Mouse (Mus musculus): ENCODE data around the gene Rab42. TPM values are rescaled to one million over a fixed set of nuclear protein-coding genes. Genes with fewer than 3 reads are reported as not detected.
A peak's percentile ranks its signal among the peaks of the same experiment; 100 is the strongest.

Gene Rab42
- polyA plus RNA-seq, 1 experiment from 2014 or later, result 0.73 TPM

DNA sequence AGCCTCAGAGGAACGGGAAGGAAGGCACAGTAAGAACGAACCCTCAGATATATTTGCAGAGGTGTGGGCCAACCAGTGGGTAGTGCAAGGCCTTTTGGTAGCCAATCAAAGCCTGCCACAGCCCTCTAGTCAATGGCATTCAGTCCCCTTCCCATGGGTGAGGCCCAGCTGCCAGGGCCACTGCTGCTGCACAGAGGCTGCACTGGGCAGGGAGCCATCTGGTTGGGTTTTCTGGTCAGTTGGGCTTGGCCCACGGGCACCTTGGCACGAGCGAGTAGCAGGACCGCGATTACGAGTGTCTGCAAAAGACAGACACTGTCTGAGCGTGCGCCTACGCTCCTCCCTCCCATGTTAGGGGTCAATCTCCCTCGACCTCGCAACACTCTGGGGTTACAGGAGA lies 35.8 kb upstream of the Rab42 start:
- H3K4me1 ChIP-seq (ENCODE audit: insufficient read depth), result peaks cover 11% of the 10 kb centered on the region; the same call in 1 of the 2 replicates
- peaks cover 61% of the 10 kb centered on the region for H3K36me3 ChIP-seq (replicated peaks; ENCODE audit: insufficient read depth, low read length)
- H3K9me3 ChIP-seq (ENCODE audit: low read length), result no peaks in the 10 kb centered on the region
- no peaks in the 10 kb centered on the region for H3K27me3 ChIP-seq (ENCODE audit: insufficient read depth, low read length)
- ATAC-seq (no peak), DNase-seq (no peak)
- H3K4me3 ChIP-seq (ENCODE audit: low read depth, low read length), result no peak overlapping the region
- H3K4me2 ChIP-seq (ENCODE audit: low read depth, low read length), result no peak overlapping the region
- 91% methylated on average over 13 of the region's 13 CpGs for WGBS (ENCODE audit: insufficient replicate concordance)
- H3K27ac ChIP-seq (ENCODE audit: low read depth), result no peak overlapping the region
- H3K9ac ChIP-seq (replicated peaks), result no peak overlapping the region
- no peak for TF ChIP-seq CTCF (IDR thresholded peaks at IDR 0.05; ENCODE audit: low read depth)

DNA sequence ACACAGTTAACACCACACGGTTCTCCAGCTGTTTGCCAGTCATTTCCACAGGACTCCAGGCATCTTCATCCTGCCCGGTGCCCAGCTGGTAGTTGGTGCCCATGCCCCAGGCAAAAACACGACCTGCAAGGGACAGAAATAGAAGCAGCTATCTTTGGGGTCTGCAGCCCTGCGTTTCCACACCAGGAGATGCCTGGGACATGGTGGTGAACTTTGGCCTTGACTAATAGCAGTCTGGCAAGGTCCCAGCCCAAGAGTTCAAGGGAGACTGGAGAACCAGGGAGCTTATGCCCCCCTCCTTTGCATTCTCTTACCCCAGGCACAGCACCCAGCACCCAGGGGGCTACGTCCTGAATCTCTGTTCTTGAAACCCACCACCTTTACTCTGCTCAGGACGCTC lies 29.7 kb upstream of the Rab42 start:
- H3K27me3 ChIP-seq (ENCODE audit: insufficient read depth, low read length), result no peaks in the 10 kb centered on the region
- WGBS (ENCODE audit: insufficient replicate concordance), result 76% methylated on average over 6 of the region's 6 CpGs
- no peak for ATAC-seq

DNA sequence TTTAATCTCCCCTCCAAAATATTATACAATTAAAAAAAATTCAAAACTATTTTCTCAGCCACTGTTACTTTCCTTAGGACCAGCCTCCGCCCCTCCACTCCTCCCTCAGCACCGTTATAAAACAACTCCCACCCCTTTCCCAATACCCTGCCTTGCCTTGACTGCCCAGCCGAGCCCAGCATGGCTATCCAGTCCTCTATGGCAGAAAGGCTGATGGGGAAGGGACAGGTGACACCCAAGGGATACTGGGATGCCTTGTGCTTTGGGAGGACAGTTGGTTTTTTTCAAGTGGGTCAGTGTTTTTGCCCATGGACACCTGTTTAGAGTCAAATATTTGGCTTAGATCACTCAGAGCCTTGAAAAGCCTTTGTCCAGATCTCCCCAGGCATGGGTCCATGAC lies 28.8 kb upstream of the Rab42 start:
- H3K4me1 ChIP-seq (ENCODE audit: insufficient read depth), result peaks cover 11% of the 10 kb centered on the region
- no peaks in the 10 kb centered on the region for H3K27me3 ChIP-seq (ENCODE audit: insufficient read depth, low read length)
- no peak overlapping the region for H3K9ac ChIP-seq (replicated peaks)
- H3K27ac ChIP-seq (ENCODE audit: low read depth), result no peak overlapping the region
- no peak overlapping the region for H3K4me2 ChIP-seq (ENCODE audit: low read depth, low read length)
- ATAC-seq, result no peak
- H3K4me3 ChIP-seq (ENCODE audit: low read depth, low read length), result no peak overlapping the region
- WGBS (ENCODE audit: insufficient replicate concordance), result 85% methylated on average over 3 of the region's 3 CpGs
- TF ChIP-seq EP300 (IDR thresholded peaks at IDR 0.05; ENCODE audit: low read depth), result no peak
- no peak for TF ChIP-seq CTCF (IDR thresholded peaks at IDR 0.05; ENCODE audit: low read depth)
- H3K36me3 ChIP-seq (replicated peaks; ENCODE audit: insufficient read depth, low read length), result peaks cover 45% of the 10 kb centered on the region
- DNase-seq, result no peak
- no peaks in the 10 kb centered on the region for H3K9me3 ChIP-seq (ENCODE audit: low read length)

More for the DNA sequence above, 29.7 kb upstream of the Rab42 start:
- no peak overlapping the region for H3K9ac ChIP-seq (replicated peaks)
- peaks cover 11% of the 10 kb centered on the region for H3K4me1 ChIP-seq (ENCODE audit: insufficient read depth)
- no peak overlapping the region for H3K4me3 ChIP-seq (ENCODE audit: low read depth, low read length)
- H3K4me2 ChIP-seq (ENCODE audit: low read depth, low read length), result no peak overlapping the region
- no peak for DNase-seq
- H3K36me3 ChIP-seq (replicated peaks; ENCODE audit: insufficient read depth, low read length), result peaks cover 50% of the 10 kb centered on the region
- H3K27ac ChIP-seq (ENCODE audit: low read depth), result no peak overlapping the region
- no peaks in the 10 kb centered on the region for H3K9me3 ChIP-seq (ENCODE audit: low read length)
- TF ChIP-seq CTCF (IDR thresholded peaks at IDR 0.05; ENCODE audit: low read depth) (no peak), EP300 (IDR thresholded peaks at IDR 0.05; ENCODE audit: low read depth) (no peak)

GRCm38 (mm10) chr4:132329835-132330354 lies 26.7 kb upstream of the Rab42 start:
- ATAC-seq, result peak; percentile 41
- Histone ChIP-seq H3K36me3 (replicated peaks; ENCODE audit: insufficient read depth, low read length) (peaks cover 36% of the 10 kb centered on the region), H3K9ac (replicated peaks) (peak overlapping the region; percentile 77), H3K27me3 (ENCODE audit: insufficient read depth, low read length) (no peaks in the 10 kb centered on the region), H3K4me2 (ENCODE audit: low read depth, low read length) (peak overlapping the region; percentile 79), H3K27ac (ENCODE audit: low read depth) (peak overlapping the region; percentile 87), H3K4me3 (ENCODE audit: low read depth, low read length) (peak overlapping the region; percentile 66), H3K9me3 (ENCODE audit: low read length) (no peaks in the 10 kb centered on the region), H3K4me1 (ENCODE audit: insufficient read depth) (peaks cover 11% of the 10 kb centered on the region)
- no peak for DNase-seq
- WGBS (ENCODE audit: insufficient replicate concordance), result 14% methylated on average over 10 of the region's 10 CpGs
- TF ChIP-seq EP300 (IDR thresholded peaks at IDR 0.05; ENCODE audit: low read depth) (no peak), CTCF (IDR thresholded peaks at IDR 0.05; ENCODE audit: low read depth) (no peak)

DNA sequence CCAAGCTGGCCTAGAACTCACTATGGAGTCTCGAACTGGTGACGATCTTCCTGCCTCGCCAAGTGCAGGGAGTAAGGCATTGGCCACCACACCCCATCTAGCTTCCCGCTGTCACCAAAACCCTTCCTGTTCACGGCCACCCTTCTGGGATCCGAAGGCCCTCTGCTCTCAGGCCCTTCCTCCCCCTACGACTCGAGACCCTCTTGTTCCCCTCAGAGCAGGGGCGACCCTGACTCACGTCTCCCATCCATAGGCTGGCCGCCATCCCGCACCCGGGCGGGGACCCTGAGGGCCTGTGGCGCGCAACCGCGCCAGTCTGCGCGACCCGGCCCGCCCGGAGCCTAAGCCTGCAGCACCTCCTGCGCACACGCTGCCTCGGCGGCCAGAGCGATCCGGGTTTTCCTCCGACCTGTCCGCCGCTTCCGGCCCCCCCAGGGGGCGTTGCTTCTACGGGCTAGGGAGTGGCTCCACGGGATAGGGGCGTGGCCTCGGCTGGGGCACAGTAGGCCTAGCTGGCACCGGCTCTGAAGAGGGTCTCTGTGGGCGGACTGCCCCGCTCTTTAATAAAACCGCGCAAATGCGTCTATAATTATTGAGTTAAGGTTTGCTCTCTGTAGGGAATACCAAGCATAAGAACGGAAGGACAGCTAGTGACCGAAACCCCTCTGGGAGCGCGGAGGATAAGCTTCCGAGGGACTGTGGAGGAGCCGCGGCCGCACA lies 26.1 kb upstream of the Rab42 start, which contains the start of gene Trnau1ap:
TSS of gene Trnau1ap (minus strand) at position 424 of the 720 bp plus-strand sequence.
- Histone ChIP-seq H3K9me3 (ENCODE audit: low read length) (no peaks in the 10 kb centered on the region), H3K4me1 (ENCODE audit: insufficient read depth) (peaks cover 11% of the 10 kb centered on the region), H3K4me2 (ENCODE audit: low read depth, low read length) (peak within 1 kb of the TSS; percentile 79), H3K9ac (replicated peaks) (peak within 1 kb of the TSS; percentile 77), H3K4me3 (ENCODE audit: low read depth, low read length) (peak within 1 kb of the TSS; percentile 66), H3K27ac (ENCODE audit: low read depth) (peak within 1 kb of the TSS; percentile 87), H3K36me3 (replicated peaks; ENCODE audit: insufficient read depth, low read length) (peaks cover 32% of the 10 kb centered on the region), H3K27me3 (ENCODE audit: insufficient read depth, low read length) (no peaks in the 10 kb centered on the region)
- peak; percentile 55 for TF ChIP-seq CTCF (IDR thresholded peaks at IDR 0.05; ENCODE audit: low read depth)
- TF ChIP-seq EP300 (IDR thresholded peaks at IDR 0.05; ENCODE audit: low read depth), result no peak
- ATAC-seq, result peak; percentile 97
- DNase-seq, result peak; percentile 98
- WGBS (ENCODE audit: insufficient replicate concordance), result under 1% methylated on average over 52 of the region's 52 CpGs

DNA sequence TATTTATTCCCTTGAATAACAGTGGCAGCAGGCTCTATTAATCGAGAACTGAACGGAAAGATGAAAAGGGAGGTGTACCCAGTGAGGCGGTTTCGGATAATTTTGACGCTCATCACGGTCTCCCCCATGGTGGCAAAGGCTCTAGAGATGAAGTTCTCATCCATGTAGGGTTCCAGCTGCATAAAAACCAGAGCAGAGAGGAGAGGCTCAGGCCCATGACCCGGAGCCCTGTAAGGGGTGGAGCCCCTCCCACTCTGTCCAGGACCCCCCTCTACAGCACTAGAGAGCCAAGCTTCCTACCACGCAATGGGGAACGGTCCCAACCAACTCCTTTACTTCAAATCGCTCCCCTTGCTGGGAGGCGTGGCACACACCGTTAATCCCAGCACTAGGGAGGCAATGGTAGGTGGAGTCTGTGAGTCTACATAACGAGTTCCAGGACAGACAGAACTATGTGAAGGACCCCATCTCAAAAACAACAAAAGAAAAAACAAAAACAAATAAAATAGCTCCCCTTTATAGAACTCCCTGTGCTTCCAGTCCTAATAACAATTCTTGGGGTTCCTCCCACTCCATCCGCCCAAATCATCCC lies 25.3 kb upstream of the Rab42 start:
- Histone ChIP-seq H3K27ac (ENCODE audit: low read depth) (peak overlapping the region; percentile 87), H3K4me2 (ENCODE audit: low read depth, low read length) (peak overlapping the region; percentile 79), H3K4me3 (ENCODE audit: low read depth, low read length) (peak overlapping the region; percentile 66), H3K9me3 (ENCODE audit: low read length) (no peaks in the 10 kb centered on the region), H3K27me3 (ENCODE audit: insufficient read depth, low read length) (no peaks in the 10 kb centered on the region), H3K4me1 (ENCODE audit: insufficient read depth) (peaks cover 11% of the 10 kb centered on the region), H3K36me3 (replicated peaks; ENCODE audit: insufficient read depth, low read length) (peaks cover 25% of the 10 kb centered on the region), H3K9ac (replicated peaks) (peak overlapping the region; percentile 77)
- ATAC-seq, result no peak
- 58% methylated on average over 14 of the region's 14 CpGs for WGBS (ENCODE audit: insufficient replicate concordance)
- TF ChIP-seq EP300 (IDR thresholded peaks at IDR 0.05; ENCODE audit: low read depth) (no peak), CTCF (IDR thresholded peaks at IDR 0.05; ENCODE audit: low read depth) (no peak)
- DNase-seq, result no peak
